Mouse (Mus musculus): Measurements from ENCODE around the gene Zfp1. TPM values are rescaled to one million over a fixed set of nuclear protein-coding genes. Genes with fewer than 3 reads are reported as not detected.

Gene Zfp1
- polyA plus RNA-seq, 1 experiment from 2014 or later, result 20.5 TPM

DNA sequence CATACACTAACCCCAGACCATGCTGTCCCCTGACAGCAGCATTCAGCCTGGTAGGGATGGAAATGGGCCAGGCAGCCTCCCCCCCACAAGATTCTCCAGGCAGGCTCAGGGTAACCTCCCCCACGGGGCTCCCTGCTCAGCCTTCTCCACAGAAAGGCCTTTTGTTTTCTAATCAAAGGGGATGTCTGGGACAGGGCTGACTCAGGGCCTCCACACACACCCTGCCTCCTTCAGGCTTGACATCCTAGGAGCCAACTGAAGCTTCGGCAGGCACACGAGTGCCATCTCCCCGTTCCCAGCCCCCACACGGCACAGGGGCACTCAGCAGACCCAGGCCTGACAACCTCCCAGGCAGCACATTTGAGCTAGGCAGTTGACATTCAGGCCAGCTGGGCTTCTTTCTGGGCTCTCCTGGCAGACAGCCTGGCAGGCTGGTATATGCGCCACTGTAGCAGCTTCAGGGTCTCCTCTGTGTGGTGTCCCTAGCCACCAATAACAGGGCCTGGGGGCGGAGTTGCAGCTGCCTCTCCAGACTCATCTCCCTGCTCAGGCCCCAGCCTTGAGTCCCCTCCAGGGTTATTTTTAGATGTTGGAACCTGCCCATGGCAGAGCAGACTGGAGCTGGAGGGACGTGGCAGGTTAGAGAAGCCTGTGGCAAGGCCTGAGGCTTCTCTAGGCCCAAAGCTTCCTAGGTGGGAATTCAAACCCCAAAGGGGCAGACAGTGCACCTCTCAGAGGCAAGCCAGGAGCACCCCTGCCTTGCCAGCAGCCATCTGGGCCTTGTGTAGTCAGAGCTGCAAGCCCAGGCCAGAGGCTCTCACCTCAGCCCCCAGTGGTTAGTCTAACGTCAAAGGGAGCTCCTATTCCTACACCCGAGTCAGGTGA, 73.6 kb downstream of the Zfp1 start:
- Histone ChIP-seq H3K9ac (replicated peaks; ENCODE audit: low read length) (peak overlapping the region; percentile 27), H3K36me3 (ENCODE audit: insufficient read depth, low read length) (peaks cover 56% of the 10 kb centered on the region), H3K27me3 (ENCODE audit: insufficient read depth, low read length) (no peaks in the 10 kb centered on the region), H3K4me3 (ENCODE audit: low read length) (no peak overlapping the region), H3K27ac (ENCODE audit: low read length) (peak overlapping the region; percentile 75), H3K4me2 (replicated peaks; ENCODE audit: low read depth, low read length) (no peak overlapping the region), H3K4me1 (ENCODE audit: insufficient read depth, low read length) (peaks cover 36% of the 10 kb centered on the region), H3K9me3 (ENCODE audit: low read length) (no peaks in the 10 kb centered on the region)
- peak; percentile 28 for ATAC-seq (ENCODE audit: low FRiP score, low TSS enrichment)
- 54% methylated on average over 10 of the region's 10 CpGs for WGBS

DNA sequence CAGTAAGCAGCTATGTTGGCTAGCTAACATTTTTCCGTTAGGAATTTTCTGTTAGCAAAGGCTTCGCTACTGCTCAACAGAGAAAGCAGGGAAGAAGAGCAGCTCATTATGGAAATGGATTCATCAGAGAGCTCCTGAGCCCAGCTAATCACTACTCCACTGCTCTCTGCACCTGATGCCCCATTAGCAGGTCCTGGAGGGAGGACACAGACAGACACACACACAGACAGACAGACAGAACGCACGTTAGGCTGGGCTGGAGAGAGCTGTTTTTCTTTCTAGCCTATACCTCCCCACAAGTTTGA, 74.2 kb downstream of the Zfp1 start:
- no peak for ATAC-seq (ENCODE audit: low FRiP score, low TSS enrichment)
- H3K27ac ChIP-seq (ENCODE audit: low read length), result peak overlapping the region; percentile 75
- H3K9me3 ChIP-seq (ENCODE audit: low read length), result no peaks in the 10 kb centered on the region
- H3K27me3 ChIP-seq (ENCODE audit: insufficient read depth, low read length), result no peaks in the 10 kb centered on the region
- no peak overlapping the region for H3K4me2 ChIP-seq (replicated peaks; ENCODE audit: low read depth, low read length)
- H3K4me3 ChIP-seq (ENCODE audit: low read length), result no peak overlapping the region
- H3K9ac ChIP-seq (replicated peaks; ENCODE audit: low read length), result no peak overlapping the region
- H3K4me1 ChIP-seq (ENCODE audit: insufficient read depth, low read length), result peaks cover 34% of the 10 kb centered on the region
- 76% methylated on average over 4 of the region's 4 CpGs for WGBS
- peaks cover 54% of the 10 kb centered on the region for H3K36me3 ChIP-seq (ENCODE audit: insufficient read depth, low read length)

DNA sequence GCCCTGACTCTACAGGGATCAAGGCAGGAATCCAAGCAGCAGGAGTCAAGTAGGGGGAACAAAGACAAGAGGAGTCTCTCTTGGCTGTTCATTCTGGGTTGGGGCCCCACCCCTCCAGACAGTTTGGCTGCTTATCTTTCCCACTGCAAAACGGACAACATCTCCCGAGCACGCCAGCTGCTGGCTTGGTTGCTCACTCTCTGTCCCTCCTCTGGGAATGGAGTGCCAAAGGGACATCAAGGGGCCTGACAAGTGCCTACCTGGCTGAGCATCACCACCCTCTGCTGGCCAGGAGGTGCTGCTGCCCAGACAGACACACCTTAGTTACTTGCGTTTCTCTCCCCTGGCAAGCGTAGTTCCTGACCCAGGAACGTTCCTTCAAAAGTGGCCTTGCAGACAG, 74.7 kb downstream of the Zfp1 start:
- Histone ChIP-seq H3K4me1 (ENCODE audit: insufficient read depth, low read length) (peaks cover 34% of the 10 kb centered on the region), H3K27ac (ENCODE audit: low read length) (peak overlapping the region; percentile 75), H3K36me3 (ENCODE audit: insufficient read depth, low read length) (peaks cover 51% of the 10 kb centered on the region), H3K9ac (replicated peaks; ENCODE audit: low read length) (0 out of 2 replicates have a peak overlapping the region, but pooled peaks have one; percentile 23), H3K4me2 (replicated peaks; ENCODE audit: low read depth, low read length) (no peak overlapping the region), H3K9me3 (ENCODE audit: low read length) (no peaks in the 10 kb centered on the region), H3K4me3 (ENCODE audit: low read length) (no peak overlapping the region), H3K27me3 (ENCODE audit: insufficient read depth, low read length) (no peaks in the 10 kb centered on the region)
- WGBS, result 75% methylated on average over 6 of the region's 6 CpGs
- no peak for ATAC-seq (ENCODE audit: low FRiP score, low TSS enrichment)

DNA sequence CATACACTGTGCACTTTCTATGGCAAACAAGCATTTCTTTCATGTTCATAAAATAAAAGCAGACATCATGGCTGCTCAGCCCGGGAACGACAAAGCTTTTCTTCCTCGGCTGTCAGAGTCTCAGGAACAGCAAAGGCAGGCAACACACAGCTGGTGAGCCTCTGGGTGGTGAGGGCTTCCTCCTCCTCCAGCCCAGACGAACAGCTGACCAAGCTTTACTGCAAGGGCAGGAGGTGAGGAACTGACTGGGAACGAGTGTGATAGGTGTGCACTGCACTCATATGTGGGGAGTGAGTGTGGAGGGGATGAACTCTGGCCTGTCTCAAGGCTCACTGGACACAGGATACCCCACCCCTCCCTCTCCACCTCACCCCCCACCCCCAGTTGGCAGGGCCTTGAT, 75.7 kb downstream of the Zfp1 start:
- Histone ChIP-seq H3K27me3 (ENCODE audit: insufficient read depth, low read length) (no peaks in the 10 kb centered on the region), H3K36me3 (ENCODE audit: insufficient read depth, low read length) (peaks cover 40% of the 10 kb centered on the region), H3K4me3 (ENCODE audit: low read length) (no peak overlapping the region), H3K4me1 (ENCODE audit: insufficient read depth, low read length) (peaks cover 34% of the 10 kb centered on the region), H3K9ac (replicated peaks; ENCODE audit: low read length) (no peak overlapping the region), H3K9me3 (ENCODE audit: low read length) (no peaks in the 10 kb centered on the region), H3K27ac (ENCODE audit: low read length) (peak overlapping the region; percentile 70), H3K4me2 (replicated peaks; ENCODE audit: low read depth, low read length) (no peak overlapping the region)
- peak; percentile 32; the same call in 1 of the 2 replicates for ATAC-seq (ENCODE audit: low FRiP score, low TSS enrichment)
- 26% methylated on average over 5 of the region's 5 CpGs for WGBS

DNA sequence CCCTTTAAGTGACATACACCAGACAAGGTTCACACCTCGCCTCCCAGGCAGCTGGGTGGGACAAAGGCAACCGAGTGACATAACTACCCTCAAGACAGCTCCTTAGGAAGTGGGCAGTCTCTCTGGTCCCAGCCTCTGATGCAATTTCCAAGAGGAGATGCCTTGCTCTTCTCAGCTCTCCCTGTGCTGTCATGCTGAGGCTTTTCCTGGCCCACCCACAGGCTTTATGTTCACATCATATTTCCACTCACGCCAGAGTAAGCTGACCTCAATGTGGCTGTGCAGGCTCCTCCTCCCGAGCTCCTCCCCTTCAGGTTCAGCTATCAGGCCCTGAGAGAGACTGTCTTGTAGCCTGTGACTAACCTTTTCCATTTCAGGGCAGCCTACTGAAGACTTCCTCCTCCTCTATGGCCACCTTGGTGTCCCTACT, 76.9 kb downstream of the Zfp1 start:
- 44% methylated on average over 4 of the region's 4 CpGs for WGBS
- Histone ChIP-seq H3K27me3 (ENCODE audit: insufficient read depth, low read length) (no peaks in the 10 kb centered on the region), H3K4me3 (ENCODE audit: low read length) (no peak overlapping the region), H3K9me3 (ENCODE audit: low read length) (no peaks in the 10 kb centered on the region), H3K9ac (replicated peaks; ENCODE audit: low read length) (no peak overlapping the region), H3K4me1 (ENCODE audit: insufficient read depth, low read length) (peaks cover 34% of the 10 kb centered on the region), H3K4me2 (replicated peaks; ENCODE audit: low read depth, low read length) (no peak overlapping the region), H3K27ac (ENCODE audit: low read length) (no peak overlapping the region), H3K36me3 (ENCODE audit: insufficient read depth, low read length) (peaks cover 28% of the 10 kb centered on the region)
- ATAC-seq (ENCODE audit: low FRiP score, low TSS enrichment), result no peak

Small RNA genes within 50 kb of the gene (microRNA-seq; reads per million reads assigned to microRNA genes)
- not detected for gene Mir7076

Other genes starting within 250 kb of the Zfp1 start
- 1.7 and 1.8 TPM in 2 replicates for gene Fa2h, start 249.6 kb upstream of the Zfp1 start, polyA plus RNA-seq (2015; fragmentation: Nextera tagmentation; extraction: Ambion mirVana)
- 7.8 and 7.9 TPM in 2 replicates for gene Wdr59, start 121.3 kb upstream of the Zfp1 start, polyA plus RNA-seq (2015; fragmentation: Nextera tagmentation; extraction: Ambion mirVana)
- 19.8 and 19.9 TPM in 2 replicates for gene Znrf1, start 107.3 kb upstream of the Zfp1 start, polyA plus RNA-seq (2015; fragmentation: Nextera tagmentation; extraction: Ambion mirVana)
- gene Ldhd, start 13.0 kb upstream of the Zfp1 start, polyA plus RNA-seq (2015; fragmentation: Nextera tagmentation; extraction: Ambion mirVana), result 2.3 and 2.8 TPM in 2 replicates
- 0.35 TPM in 1 of 2 replicates, not detected in the other for gene Ctrb1, start 47.6 kb downstream of the Zfp1 start, polyA plus RNA-seq (2015; fragmentation: Nextera tagmentation; extraction: Ambion mirVana)
- 49.6 and 60.1 TPM in 2 replicates for gene Bcar1, start 100.4 kb downstream of the Zfp1 start, polyA plus RNA-seq (2015; fragmentation: Nextera tagmentation; extraction: Ambion mirVana)
- gene Cfdp1, start 210.9 kb downstream of the Zfp1 start, polyA plus RNA-seq (2015; fragmentation: Nextera tagmentation; extraction: Ambion mirVana), result 220 and 232 TPM in 2 replicates
- gene Tmem170, start 233.3 kb downstream of the Zfp1 start, polyA plus RNA-seq (2015; fragmentation: Nextera tagmentation; extraction: Ambion mirVana), result 10.6 and 13.7 TPM in 2 replicates

Data from kidney, embryonic 16.5 days (tissue).